Mouse (Mus musculus): ENCODE measurements around the gene Ppp1r12b. TPM values are rescaled to one million over a fixed set of nuclear protein-coding genes. Genes with fewer than 3 reads are reported as not detected.

Ppp1r12b gene
- total and polyA plus RNA-seq, 3 experiments = 0.64 to 1.8 (median 1.6) TPM

DNA sequence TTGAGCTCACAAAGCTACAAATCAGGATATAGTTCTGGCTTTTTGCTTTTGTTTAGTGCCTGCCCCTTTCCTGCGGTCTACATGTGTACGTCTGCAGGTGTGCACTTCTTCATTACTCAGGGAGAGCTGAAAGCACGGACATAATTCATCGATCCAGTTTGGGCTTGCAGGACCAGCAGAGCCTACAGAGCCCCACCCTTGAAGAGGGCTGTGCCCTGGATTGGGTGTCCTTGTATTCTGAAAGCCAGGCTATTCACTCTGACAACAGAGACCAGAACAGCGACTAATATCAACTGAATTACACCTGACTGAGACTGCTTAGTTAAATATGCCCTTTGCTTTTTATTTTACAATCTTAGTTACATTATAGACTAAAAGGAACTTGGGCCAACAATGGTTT, 222.1 kb downstream of the Ppp1r12b start:
- Histone ChIP-seq H3K9ac (ENCODE audit: insufficient read depth, low read depth) (no peak overlapping the region), H3K4me3 (replicated peaks in 1 of 3; ENCODE audit: low read depth in 2 of 3, low read length in 2 of 3, poor library complexity in 1 of 3) (no peak overlapping the region), H3K79me2 (replicated peaks; ENCODE audit: control insufficient read depth, extremely low read depth, insufficient read depth, poor library complexity, severe bottlenecking) (no peaks in the 10 kb centered on the region), H3K27ac (ENCODE audit: insufficient read depth, low read depth) (no peak overlapping the region), H3K36me3 (replicated peaks in 1 of 2; ENCODE audit: control insufficient read depth in 1 of 2, insufficient read depth in 1 of 2, low read length in 1 of 2) (no peaks in the 10 kb centered on the region), H3K9me3 (replicated peaks; ENCODE audit: low read length) (peaks cover 19% of the 10 kb centered on the region), H3K4me2 (ENCODE audit: insufficient read depth, low read depth, poor library complexity, severe bottlenecking) (no peak overlapping the region), H3K27me3 (replicated peaks) (peaks cover 85% of the 10 kb centered on the region), H3K4me1 (ENCODE audit: control insufficient read depth in 1 of 2, insufficient read depth in 2 of 2) (0 out of 4 replicates have a peak, but pooled peaks cover 0 to 4% of the 10 kb centered on the region in 2 experiments)
- dilution Hi-C loops (cut with MboI; ENCODE audit: extremely low pct_ligation_motif_present, extremely low pct_unique_long_range_greater_than_20kb, low sequenced_read_pairs) (no loop called here), in situ Hi-C loops (cut with MboI; ENCODE audit: low pct_ligation_motif_present, low pct_unique_long_range_greater_than_20kb, low sequenced_read_pairs) (no loop called here)
- no peak for DNase-seq (ENCODE audit: extremely low read depth)
- no peak for TF ChIP-seq BHLHE40 (IDR thresholded peaks at IDR 0.05; ENCODE audit: low read depth, low read length)
- TF ChIP-seq PAX5 (IDR thresholded peaks at IDR 0.05; ENCODE audit: low read length) = no peak
- TF ChIP-seq USF1 (IDR thresholded peaks at IDR 0.05; ENCODE audit: low read depth, low read length) = no peak
- TF ChIP-seq IRF4 (IDR thresholded peaks at IDR 0.05; ENCODE audit: low read depth, low read length) = no peak
- no peak for TF ChIP-seq KAT2A (IDR thresholded peaks at IDR 0.05; ENCODE audit: insufficient replicate concordance, low read length)
- no peak for TF ChIP-seq UBTF (IDR thresholded peaks at IDR 0.05; ENCODE audit: low read depth, low read length)
- TF ChIP-seq ZNF384 (IDR thresholded peaks at IDR 0.05; ENCODE audit: low read depth, low read length) = no peak
- no peak for TF ChIP-seq ELF1 (IDR thresholded peaks at IDR 0.05; ENCODE audit: low read depth, low read length)
- no peak for TF ChIP-seq RCOR1 (conservative IDR thresholded peaks at IDR 0.05; ENCODE audit: low read depth, low read length)
- TF ChIP-seq MEF2A (IDR thresholded peaks at IDR 0.05; ENCODE audit: borderline replicate concordance, low read depth, low read length) = no peak
- no peak for TF ChIP-seq ZKSCAN1 (IDR thresholded peaks at IDR 0.05; ENCODE audit: borderline replicate concordance, low read depth, low read length)
- no peak for TF ChIP-seq ZMIZ1 (IDR thresholded peaks at IDR 0.05; ENCODE audit: low read depth, low read length)
- TF ChIP-seq MAX (IDR thresholded peaks at IDR 0.05; ENCODE audit: low read length) = no peak

DNA sequence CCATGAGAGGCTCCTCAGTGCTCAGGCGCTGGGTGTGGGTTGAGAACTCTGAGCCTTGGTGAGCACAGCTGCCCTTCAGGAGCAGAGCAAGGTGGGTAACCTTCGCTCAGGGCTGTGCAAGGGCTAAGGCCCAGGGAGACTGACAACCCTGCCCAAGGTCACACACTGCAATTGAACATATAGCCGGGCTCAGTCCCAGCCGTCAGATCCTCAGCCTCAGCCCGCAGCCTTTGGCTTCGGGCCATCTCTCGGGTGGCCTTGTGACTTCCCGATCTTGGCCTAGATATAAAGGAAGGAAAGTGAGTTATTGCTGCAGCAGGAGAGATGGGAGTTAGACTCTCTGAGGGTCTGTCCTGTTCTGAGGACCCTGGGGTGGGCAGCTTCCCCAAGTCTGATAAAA, 228.5 kb downstream of the Ppp1r12b start:
- Histone ChIP-seq H3K79me2 (replicated peaks; ENCODE audit: control insufficient read depth, extremely low read depth, insufficient read depth, poor library complexity, severe bottlenecking) (no peaks in the 10 kb centered on the region), H3K9me3 (replicated peaks; ENCODE audit: low read length) (peaks cover 5% of the 10 kb centered on the region), H3K36me3 (replicated peaks in 1 of 2; ENCODE audit: control insufficient read depth in 1 of 2, insufficient read depth in 1 of 2, low read length in 1 of 2) (no peaks in the 10 kb centered on the region), H3K4me1 (ENCODE audit: control insufficient read depth in 1 of 2, insufficient read depth in 2 of 2) (no peaks in the 10 kb centered on the region), H3K4me3 (replicated peaks in 1 of 3; ENCODE audit: low read depth in 2 of 3, low read length in 2 of 3, poor library complexity in 1 of 3) (no peak overlapping the region), H3K27ac (ENCODE audit: insufficient read depth, low read depth) (no peak overlapping the region), H3K4me2 (ENCODE audit: insufficient read depth, low read depth, poor library complexity, severe bottlenecking) (no peak overlapping the region), H3K9ac (ENCODE audit: insufficient read depth, low read depth) (no peak overlapping the region), H3K27me3 (replicated peaks) (peaks cover 86% of the 10 kb centered on the region)
- TF ChIP-seq CHD2 (IDR thresholded peaks at IDR 0.05; ENCODE audit: low read length) (no peak), ELF1 (IDR thresholded peaks at IDR 0.05; ENCODE audit: low read depth, low read length) (no peak), USF2 (conservative IDR thresholded peaks at IDR 0.05; ENCODE audit: low read depth, low read length) (no peak), POLR2AphosphoS2 (IDR thresholded peaks at IDR 0.05; ENCODE audit: low read depth, low read length) (no peak), EP300 (IDR thresholded peaks at IDR 0.05; ENCODE audit: low read length) (no peak), JUN (IDR thresholded peaks at IDR 0.05; ENCODE audit: insufficient read depth, low read depth, low read length) (no peak), SIN3A (IDR thresholded peaks at IDR 0.05; ENCODE audit: low read length) (no peak), ZKSCAN1 (IDR thresholded peaks at IDR 0.05; ENCODE audit: borderline replicate concordance, low read depth, low read length) (no peak), NELFE (IDR thresholded peaks at IDR 0.05; ENCODE audit: low read depth, low read length) (no peak), RAD21 (IDR thresholded peaks at IDR 0.05; ENCODE audit: low read depth, low read length) (no peak), SMC3 (IDR thresholded peaks at IDR 0.05; ENCODE audit: low read depth, low read length) (no peak), CHD1 (IDR thresholded peaks at IDR 0.05; ENCODE audit: low read depth, low read length) (no peak), MXI1 (IDR thresholded peaks at IDR 0.05; ENCODE audit: low read depth, low read length) (no peak), HCFC1 (IDR thresholded peaks at IDR 0.05; ENCODE audit: low read depth, low read length) (no peak), USF1 (IDR thresholded peaks at IDR 0.05; ENCODE audit: low read depth, low read length) (no peak), POLR2A (IDR thresholded peaks at IDR 0.05; ENCODE audit: low read depth, low read length) (no peak), RCOR1 (conservative IDR thresholded peaks at IDR 0.05; ENCODE audit: low read depth, low read length) (no peak), ZMIZ1 (IDR thresholded peaks at IDR 0.05; ENCODE audit: low read depth, low read length) (no peak), CTCF (conservative IDR thresholded peaks at IDR 0.05 in 1 of 2, IDR thresholded peaks at IDR 0.05 in 1 of 2; ENCODE audit: low read depth in 2 of 2, low read length in 2 of 2) (no peak), UBTF (IDR thresholded peaks at IDR 0.05; ENCODE audit: low read depth, low read length) (no peak)
- in situ Hi-C loops (cut with MboI; ENCODE audit: low pct_ligation_motif_present, low pct_unique_long_range_greater_than_20kb, low sequenced_read_pairs) = no loop called here
- dilution Hi-C loops (cut with MboI; ENCODE audit: extremely low pct_ligation_motif_present, extremely low pct_unique_long_range_greater_than_20kb, low sequenced_read_pairs) = no loop called here
- no peak for DNase-seq (ENCODE audit: extremely low read depth)

Measured in CH12.LX (cell line).